Mouse (Mus musculus) granulocyte monocyte progenitor cell, adult 5-6 weeks (primary cell): ENCODE results near the gene 4933415F23Rik. TPM values are rescaled to one million over a fixed set of nuclear protein-coding genes. Genes with fewer than 3 reads are reported as not detected.
"Not testable (repeated sequence)": the region's sequence is repeated elsewhere in the genome, so short reads cannot be mapped to it uniquely, and the experiment has no call there.

ENCODE experiments used
- ATAC-seq: replicated peaks from 2 replicates; pipeline ENCODE4 v1.8.0; 2016; ENCODE audit warnings: mild to moderate bottlenecking, moderate TSS enrichment, inconsistent platforms; ENCODE audit not compliant: poor library complexity, severe bottlenecking
- total RNA-seq, 2 experiments: library from RNA; stranded (forward) in 1 of 2; stranded (reverse) in 1 of 2; fragments of 200-712, 200-1000 nt in 1 of 2; fragments of >200 nt in 1 of 2; fragmentation: Nextera tagmentation in 1 of 2; gene quantifications; 2 replicates each; pipeline ENCODE4 v1.2.3; 2014 to 2017

Gene 4933415F23Rik
- total RNA-seq (2014; fragmentation: Nextera tagmentation) (not detected in 2 replicates), total RNA-seq (2017) (not detected in 2 replicates)

DNA sequence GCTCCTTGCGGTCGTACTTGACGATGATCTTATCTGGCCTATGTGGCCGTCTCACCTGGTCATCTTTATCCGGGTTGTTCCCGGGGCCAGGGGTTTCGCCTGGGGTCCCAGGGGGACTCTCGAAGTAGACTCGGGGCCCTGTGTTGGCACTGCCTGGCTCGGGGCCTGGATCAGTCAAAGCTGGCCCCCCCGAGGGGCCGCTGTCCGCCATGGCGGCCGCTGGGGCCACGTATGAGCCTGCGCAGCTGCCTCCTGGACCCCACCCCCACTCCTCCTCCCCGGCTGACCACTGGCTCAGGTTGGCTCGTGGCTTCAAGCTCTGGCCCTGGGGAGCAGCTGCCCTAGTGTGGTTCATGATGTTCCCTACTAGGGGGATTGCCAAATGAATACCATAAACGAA lies at the start of gene 4933415F23Rik:
Gene 4933415F23Rik (minus strand): TSS at position 233 of the 400 bp plus-strand sequence.
- ATAC-seq: no peak

GRCm38 (mm10) chr1:23151722-23152121 lies 49.7 kb upstream of the 4933415F23Rik start:
- no peak for ATAC-seq

DNA sequence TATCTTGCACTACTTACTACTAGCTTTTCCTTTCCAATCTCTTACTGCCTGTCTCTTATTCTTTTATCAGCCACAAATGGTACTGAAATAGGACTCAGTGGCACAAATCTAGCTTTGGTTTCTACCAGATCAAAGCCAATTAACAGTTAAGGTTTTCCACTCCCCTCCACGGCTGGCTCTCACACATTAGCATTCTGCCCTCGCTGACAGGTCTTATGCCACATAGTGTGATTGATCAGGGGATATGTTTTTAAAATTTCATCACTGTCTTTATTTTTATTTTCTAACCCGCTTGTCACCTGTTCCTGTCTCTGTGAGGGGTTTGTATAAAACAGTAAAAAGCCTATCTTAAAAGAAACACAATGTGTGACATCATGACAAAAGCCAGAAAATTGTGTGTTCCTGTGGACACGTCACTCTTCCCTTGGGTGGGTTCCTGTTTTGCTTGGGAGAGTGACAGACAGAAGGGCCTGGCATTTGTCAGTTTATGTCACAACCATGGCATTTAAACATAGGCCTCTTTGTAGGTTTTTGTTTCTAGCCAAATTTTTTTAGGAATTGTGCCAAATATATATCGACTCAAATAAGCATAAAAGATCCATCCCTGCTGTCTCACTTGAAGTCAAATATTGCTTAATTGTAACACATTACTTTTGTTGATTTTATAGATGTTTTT lies 44.3 kb upstream of the 4933415F23Rik start:
- ATAC-seq: no peak

GRCm38 (mm10) chr1:23141121-23141811 lies 39.2 kb upstream of the 4933415F23Rik start:
- ATAC-seq: no peak

DNA sequence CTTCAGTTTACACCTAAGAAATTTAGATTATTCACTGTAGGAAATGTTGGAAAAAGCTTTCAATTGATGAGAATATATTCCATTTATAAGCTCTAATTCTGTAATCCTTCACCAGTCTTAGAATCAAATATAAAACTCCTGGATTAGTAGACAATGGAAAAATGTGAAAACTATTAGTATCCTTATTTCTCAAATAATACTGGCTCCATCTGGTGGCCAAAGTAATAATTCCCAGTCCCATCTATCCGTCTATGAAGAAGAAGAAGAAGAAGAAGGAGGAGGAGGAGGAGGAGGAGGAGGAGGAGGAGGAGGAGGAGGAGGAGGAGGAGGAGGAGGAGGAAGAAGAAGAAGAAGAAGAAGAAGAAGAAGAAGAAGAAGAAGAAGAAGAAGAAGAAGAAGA lies 38.5 kb upstream of the 4933415F23Rik start:
- ATAC-seq: not testable (repeated sequence)

GRCm38 (mm10) chr1:23120901-23121300 lies 18.8 kb upstream of the 4933415F23Rik start:
- no peak for ATAC-seq

DNA sequence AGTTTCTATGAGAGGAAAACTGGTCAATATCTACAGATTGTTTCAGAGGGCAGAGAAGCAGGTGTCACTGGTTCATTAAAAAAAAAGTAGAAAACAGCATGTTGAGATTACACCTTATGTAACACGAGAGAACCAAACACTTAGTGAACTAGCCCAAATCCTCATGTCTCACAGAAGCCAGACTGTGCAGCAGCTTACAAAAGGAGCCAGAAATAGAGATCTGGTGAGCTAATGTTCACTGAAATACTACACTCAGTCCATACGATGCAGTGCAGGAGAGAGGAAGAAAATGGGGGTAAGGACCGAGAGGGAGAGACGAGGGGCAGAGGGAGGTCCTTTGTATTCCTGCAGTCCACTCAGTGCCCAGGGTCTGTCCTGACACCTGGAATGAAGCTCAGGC lies 17.4 kb upstream of the 4933415F23Rik start:
- ATAC-seq: no peak

DNA sequence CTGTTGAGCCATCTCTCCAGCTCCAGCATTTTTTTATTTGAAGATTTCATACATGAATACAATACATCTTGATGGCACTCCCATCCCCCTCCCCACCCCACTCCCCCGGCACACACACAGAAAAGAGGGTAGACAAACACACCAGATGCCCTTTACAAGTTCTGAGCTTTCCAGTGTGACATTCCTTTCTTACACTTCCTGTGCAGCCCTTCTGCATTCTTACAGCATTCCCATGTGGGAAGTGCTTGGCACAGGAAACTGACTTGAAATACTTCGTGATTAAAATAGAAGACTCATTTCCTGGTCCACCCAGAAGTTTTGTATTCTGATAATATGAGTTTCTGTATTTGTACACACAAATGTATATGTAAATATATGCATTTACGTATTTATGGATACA lies 15.4 kb upstream of the 4933415F23Rik start:
- ATAC-seq: no peak

GRCm38 (mm10) chr1:23109191-23109590 lies 7.1 kb upstream of the 4933415F23Rik start:
- ATAC-seq: no peak

DNA sequence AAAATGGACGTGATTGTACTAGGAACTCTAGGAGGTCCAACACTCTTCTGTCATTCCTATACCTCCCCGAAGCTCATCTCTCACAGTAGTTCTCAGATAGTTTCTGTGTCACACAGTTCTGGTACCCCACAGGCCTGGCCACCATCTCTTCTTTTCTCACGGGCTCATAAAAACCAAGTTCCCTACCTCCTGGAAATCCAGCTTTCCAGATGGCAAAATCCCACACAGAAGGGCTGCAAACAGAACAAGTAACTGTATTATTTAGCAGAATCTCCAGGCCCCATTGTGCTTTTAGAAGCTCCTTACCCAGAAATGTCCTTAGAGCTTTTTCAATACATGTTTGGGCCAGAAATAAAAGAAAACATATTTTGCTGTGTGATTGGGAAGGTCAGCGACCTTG lies 828 bp upstream of the 4933415F23Rik start:
- ATAC-seq: no peak

GRCm38 (mm10) chr1:23099791-23100190 lies 2.3 kb downstream of the 4933415F23Rik start:
- ATAC-seq: no peak

- no peak for ATAC-seq
Measured at GRCm38 (mm10) chr1:23098451-23098850, 3.6 kb downstream of the 4933415F23Rik start.

GRCm38 (mm10) chr1:23097996-23098395 lies 4.1 kb downstream of the 4933415F23Rik start:
- ATAC-seq: no peak

DNA sequence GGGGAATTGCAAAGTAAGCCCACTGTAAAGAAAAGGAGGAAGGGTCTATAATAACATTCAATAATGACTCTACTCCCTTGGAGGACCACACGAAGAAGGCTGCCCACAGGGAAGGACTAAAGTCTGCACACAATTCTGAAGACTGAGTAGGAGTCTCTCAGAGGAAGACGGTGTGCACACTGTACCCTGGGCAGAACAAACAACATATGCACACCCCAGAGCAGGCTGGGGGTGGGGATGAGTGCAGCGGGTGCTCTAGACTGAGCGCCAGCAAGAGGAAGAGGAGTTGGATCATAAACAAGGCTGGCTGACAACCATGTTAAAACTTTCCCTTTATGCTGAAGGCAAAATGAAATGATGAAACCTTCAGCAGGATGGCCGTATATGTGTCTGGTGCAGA lies 34.3 kb downstream of the 4933415F23Rik start:
- no peak for ATAC-seq

- ATAC-seq: no peak
Measured at GRCm38 (mm10) chr1:23064717-23065475, 37.2 kb downstream of the 4933415F23Rik start.

- no peak for ATAC-seq
Measured at GRCm38 (mm10) chr1:23063946-23064345, 38.1 kb downstream of the 4933415F23Rik start.

- peak; percentile 50 for ATAC-seq
Measured at GRCm38 (mm10) chr1:23061614-23062373, 40.3 kb downstream of the 4933415F23Rik start.

DNA sequence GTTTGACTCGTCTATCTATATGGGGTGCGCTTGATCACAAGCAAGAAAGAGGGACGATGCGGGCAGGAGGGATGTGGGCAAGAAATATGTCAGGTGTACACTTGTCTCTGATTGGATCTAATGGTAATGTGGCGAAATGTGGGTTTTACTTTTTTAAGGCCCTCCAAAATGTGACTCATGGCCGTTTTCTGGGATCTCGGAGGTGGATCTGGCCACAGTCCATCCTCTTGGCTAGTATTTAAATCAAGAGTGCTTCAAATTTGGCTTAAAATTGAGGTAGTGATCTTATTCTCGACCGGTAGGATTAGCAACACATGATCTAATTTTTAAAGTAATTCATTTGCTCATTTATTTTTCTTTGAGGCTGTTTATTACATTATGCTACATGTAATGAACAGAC lies 42.0 kb downstream of the 4933415F23Rik start:
- no peak for ATAC-seq
